Mouse (Mus musculus): ENCODE measurements at regions not wholly inside any gene's neighbourhood (a gene's known extent, or its start where the extent isn't known, plus 50 kb on each side); places are given as distances from the start of the nearest gene placed in this dataset.

- DNase-seq (ENCODE audit: extremely low spot score in 1 of 2, low spot score in 1 of 2) = no peak
Observed at GRCm38 (mm10) chr6:135520868-135521267, 158.5 kb downstream of the Emp1 start.

- DNase-seq (ENCODE audit: extremely low spot score in 1 of 2, low spot score in 1 of 2) = no peak
Observed at GRCm38 (mm10) chr6:135524886-135525285, 162.5 kb downstream of the Emp1 start.

GRCm38 (mm10) chr6:135525841-135526327 is 163.5 kb downstream of the Emp1 start:
- DNase-seq (ENCODE audit: extremely low spot score in 1 of 2, low spot score in 1 of 2) = peak in 1 of 2 experiments; percentile 63

- DNase-seq (ENCODE audit: extremely low spot score in 1 of 2, low spot score in 1 of 2) = peak; percentile 46
Observed at GRCm38 (mm10) chr6:135526460-135527160, 164.3 kb downstream of the Emp1 start.

GRCm38 (mm10) chr6:135527879-135528278 is 165.5 kb downstream of the Emp1 start:
- DNase-seq (ENCODE audit: extremely low spot score in 1 of 2, low spot score in 1 of 2) = no peak

GRCm38 (mm10) chr6:135539791-135540646 is 177.7 kb downstream of the Emp1 start:
- no peak for DNase-seq (ENCODE audit: extremely low spot score in 1 of 2, low spot score in 1 of 2)

- no peak for DNase-seq (ENCODE audit: extremely low spot score in 1 of 2, low spot score in 1 of 2)
Observed at GRCm38 (mm10) chr6:135541566-135541965, 179.2 kb downstream of the Emp1 start.

GRCm38 (mm10) chr6:135542356-135542755 is 180.0 kb downstream of the Emp1 start:
- DNase-seq (ENCODE audit: extremely low spot score in 1 of 2, low spot score in 1 of 2) = no peak

GRCm38 (mm10) chr6:135543390-135543789 is 181.0 kb downstream of the Emp1 start:
- DNase-seq (ENCODE audit: extremely low spot score in 1 of 2, low spot score in 1 of 2) = no peak

- no peak for DNase-seq (ENCODE audit: extremely low spot score in 1 of 2, low spot score in 1 of 2)
Observed at GRCm38 (mm10) chr6:135543863-135544262, 181.5 kb downstream of the Emp1 start.

GRCm38 (mm10) chr6:135550368-135550950 is 188.1 kb downstream of the Emp1 start:
- no peak for DNase-seq (ENCODE audit: extremely low spot score in 1 of 2, low spot score in 1 of 2)

- DNase-seq (ENCODE audit: extremely low spot score in 1 of 2, low spot score in 1 of 2) = no peak
Observed at GRCm38 (mm10) chr6:135552396-135552795, 190.1 kb downstream of the Emp1 start.

GRCm38 (mm10) chr6:135559501-135559907 is 197.2 kb downstream of the Emp1 start:
- DNase-seq (ENCODE audit: extremely low spot score in 1 of 2, low spot score in 1 of 2) = peak; percentile 72 to 82

GRCm38 (mm10) chr6:135562267-135562666 is 199.9 kb downstream of the Emp1 start:
- DNase-seq (ENCODE audit: extremely low spot score in 1 of 2, low spot score in 1 of 2) = no peak

GRCm38 (mm10) chr6:135563766-135564165 is 201.4 kb downstream of the Emp1 start:
- DNase-seq (ENCODE audit: extremely low spot score in 1 of 2, low spot score in 1 of 2) = no peak

- no peak for DNase-seq (ENCODE audit: extremely low spot score in 1 of 2, low spot score in 1 of 2)
Observed at GRCm38 (mm10) chr6:135569086-135569485, 206.7 kb downstream of the Emp1 start.

GRCm38 (mm10) chr6:135575294-135575693 is 212.9 kb downstream of the Emp1 start:
- DNase-seq (ENCODE audit: extremely low spot score in 1 of 2, low spot score in 1 of 2) = no peak

- DNase-seq (ENCODE audit: extremely low spot score in 1 of 2, low spot score in 1 of 2) = no peak
Observed at GRCm38 (mm10) chr6:135578728-135579127, 216.4 kb downstream of the Emp1 start.

GRCm38 (mm10) chr6:135582567-135582966 is 220.2 kb downstream of the Emp1 start:
- DNase-seq (ENCODE audit: extremely low spot score in 1 of 2, low spot score in 1 of 2) = no peak

- DNase-seq (ENCODE audit: extremely low spot score in 1 of 2, low spot score in 1 of 2) = no peak
Observed at GRCm38 (mm10) chr6:135584782-135585181, 222.4 kb downstream of the Emp1 start.

GRCm38 (mm10) chr6:135590084-135590483 is 227.7 kb downstream of the Emp1 start:
- DNase-seq (ENCODE audit: extremely low spot score in 1 of 2, low spot score in 1 of 2) = no peak
